Mouse (Mus musculus) left cerebral cortex, adult 8-10 months (tissue): ENCODE measurements at regions not wholly inside any gene's neighbourhood (a gene's known extent, or its start where the extent isn't known, plus 50 kb on each side); places are given as distances from the start of the nearest gene placed in this dataset.
"Not testable (repeated sequence)": the region's sequence is repeated elsewhere in the genome, so short reads cannot be mapped to it uniquely, and the experiment has no call there.

Experiments
- DNase-seq, 2 experiments: peaks; one replicate each; pipeline ENCODE4 v3.0.0; 2022; ENCODE audit warnings: low spot score in 2 of 2

GRCm38 (mm10) chr10:118602922-118603321 lies 162.1 kb downstream of the Ifng start:
- DNase-seq = no peak

GRCm38 (mm10) chr10:118603857-118604414 lies 163.1 kb downstream of the Ifng start:
- DNase-seq = no peak

GRCm38 (mm10) chr10:118605156-118605821 lies 164.4 kb downstream of the Ifng start:
- no peak for DNase-seq

DNA sequence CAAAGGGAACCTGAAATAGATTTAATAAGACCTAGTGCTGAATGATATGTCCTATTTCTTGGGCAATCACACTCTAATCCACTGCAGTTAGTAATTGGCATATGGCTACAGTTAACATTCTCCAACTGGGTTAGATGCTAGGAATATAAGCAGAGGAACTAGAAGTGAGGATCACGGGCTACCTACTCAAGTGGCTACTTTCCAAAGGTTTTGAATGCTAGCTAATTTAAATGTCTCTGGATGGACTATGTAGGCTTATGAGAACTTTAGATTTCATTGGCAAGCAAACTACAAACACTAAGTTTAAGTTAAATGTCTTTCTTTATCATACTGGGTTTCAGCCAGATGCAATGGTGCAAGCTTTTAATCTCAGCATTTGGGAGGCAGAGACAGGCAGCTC lies 166.6 kb downstream of the Ifng start:
- DNase-seq = no peak

DNA sequence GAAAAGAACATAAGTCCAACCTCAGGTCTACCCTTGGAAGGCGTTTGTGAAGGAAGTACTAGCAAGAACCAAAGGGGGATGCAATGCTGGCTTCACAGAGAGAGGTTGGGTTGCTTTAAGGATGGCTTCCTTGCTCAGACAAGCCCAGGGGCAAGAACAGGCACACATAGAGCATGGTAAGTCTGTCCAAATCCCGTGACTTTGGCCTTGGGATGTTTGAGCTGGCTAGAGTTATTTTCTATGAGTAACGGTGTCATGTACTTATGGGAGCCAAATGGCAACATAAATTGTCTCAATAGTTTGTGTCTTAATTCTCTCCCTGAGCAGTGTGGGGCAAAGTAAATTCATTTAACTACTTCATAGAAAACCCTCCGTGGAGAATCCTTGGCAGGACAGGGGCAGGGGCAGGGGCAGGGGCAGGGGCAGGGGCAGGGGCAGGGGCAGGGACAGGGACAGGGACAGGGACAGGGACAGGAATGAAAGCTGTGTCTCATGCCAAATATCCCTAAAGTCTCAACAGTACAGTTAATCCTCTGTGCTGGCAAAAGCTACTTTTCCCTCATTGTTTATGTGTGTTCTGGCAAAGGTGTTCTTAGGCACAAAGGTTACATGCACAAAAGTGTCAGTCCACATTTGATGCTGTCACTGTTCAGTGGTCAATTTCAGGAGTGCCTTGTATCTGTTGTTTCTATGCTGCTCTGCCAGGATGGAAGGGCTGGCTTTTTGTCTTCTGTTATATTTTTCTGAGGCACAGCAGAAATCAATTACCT lies 167.7 kb downstream of the Ifng start:
- no peak for DNase-seq

DNA sequence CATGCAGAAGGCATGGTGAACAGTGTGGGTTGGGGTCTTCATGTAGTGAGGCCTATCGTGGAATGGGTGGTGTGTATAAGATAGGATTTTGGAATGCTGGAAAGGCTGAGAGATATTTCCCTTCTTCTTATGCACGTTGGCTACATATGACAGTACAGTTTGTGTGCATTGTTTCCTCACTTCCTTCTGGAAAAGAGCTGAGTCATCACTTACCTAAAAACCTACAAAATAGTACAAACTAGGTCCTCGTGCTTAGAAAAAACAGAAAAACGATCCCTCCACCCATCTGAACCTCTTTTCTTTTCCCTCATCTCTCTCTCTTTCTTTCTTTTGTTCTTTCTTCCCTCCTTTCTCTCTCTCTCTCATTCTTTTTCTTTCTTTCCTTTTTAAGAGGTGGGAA lies 168.3 kb downstream of the Ifng start:
- DNase-seq = no peak

DNA sequence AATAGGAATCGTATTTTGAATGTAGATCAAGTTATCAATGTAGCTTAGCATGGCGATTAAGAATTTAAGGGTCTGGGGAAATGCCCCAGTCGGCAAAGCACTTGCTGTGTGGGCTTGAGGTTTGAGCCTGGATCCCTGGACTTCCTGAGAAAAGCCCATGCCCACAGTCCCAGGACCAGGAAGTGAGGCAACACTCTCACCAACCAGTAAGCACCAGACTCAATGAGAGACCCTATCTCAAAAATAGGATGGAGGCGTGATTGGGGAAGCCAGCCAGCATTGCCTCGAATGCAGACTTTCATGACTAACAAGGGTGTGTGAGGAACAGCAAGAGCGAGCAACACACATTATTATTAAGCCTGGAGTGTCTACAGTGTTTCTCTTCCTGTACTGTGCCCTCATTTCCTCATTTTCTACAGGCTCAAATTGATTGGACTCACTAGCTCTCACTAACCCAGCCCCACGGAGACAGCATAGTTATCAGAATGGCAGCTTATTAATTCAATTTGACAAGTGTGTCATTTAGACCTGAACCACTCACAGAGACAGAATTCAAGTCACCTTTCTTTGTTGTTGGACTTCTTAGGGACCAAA lies 170.1 kb downstream of the Ifng start:
- no peak for DNase-seq

GRCm38 (mm10) chr10:118612091-118612490 lies 171.2 kb downstream of the Ifng start:
- no peak for DNase-seq

DNA sequence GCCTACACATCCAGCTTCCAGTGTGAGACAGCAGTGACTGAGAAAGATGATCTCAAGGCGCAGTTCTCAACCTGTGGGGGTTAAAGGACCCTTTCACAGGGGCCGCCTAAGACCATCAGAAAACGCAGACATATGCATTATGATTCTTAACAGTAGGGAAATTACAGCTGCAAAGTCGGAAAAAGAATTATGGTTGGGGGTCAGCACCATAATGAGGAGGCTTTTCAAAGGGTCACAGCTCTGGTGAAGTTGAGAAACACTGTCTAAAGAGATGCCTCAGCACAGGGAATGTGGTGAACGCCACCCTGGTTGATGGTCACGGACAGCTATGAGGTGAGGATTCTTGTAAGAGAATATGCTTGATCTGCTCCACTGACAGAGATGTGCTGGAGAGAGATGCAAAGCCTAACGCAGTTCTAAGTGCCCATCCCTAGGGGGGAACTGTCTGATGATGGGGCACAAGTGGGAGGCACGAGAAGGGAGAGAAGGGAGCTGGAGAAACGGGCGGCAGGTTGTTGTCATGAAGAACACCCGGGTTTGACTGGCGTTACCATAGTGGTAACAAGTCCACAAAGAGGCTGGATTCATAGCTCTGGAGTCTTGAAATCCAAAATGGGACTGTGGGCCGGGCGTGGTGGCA lies 172.3 kb downstream of the Ifng start:
- no peak for DNase-seq

DNA sequence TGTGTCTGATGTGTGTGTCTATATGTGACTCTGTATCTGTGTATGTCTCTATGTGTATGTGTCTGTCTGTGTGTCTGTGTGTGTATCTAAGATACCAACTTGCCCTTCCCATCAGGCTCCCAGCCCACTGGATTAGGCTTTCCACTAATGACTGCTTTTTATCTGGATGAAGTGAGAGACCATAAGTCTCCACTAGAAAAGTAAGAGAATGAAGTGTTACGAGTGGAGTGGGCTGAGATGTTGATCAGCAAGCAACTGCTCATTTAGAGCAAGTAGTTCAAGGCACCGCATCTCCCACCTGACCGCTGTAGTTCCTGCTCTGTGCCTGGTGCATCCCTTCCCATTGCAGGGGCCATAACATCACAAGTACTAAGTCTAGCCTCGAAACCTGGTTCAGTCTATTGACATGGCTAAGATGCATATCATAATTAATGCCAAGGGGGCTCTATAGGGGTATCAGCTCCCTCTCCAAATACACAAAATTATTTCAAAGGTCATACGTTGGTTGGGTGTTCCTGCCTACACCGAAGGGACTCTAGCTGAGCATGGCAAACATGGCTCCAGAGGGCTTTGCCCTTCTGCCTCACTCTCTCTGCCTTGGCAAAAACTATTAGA lies 173.5 kb downstream of the Ifng start:
- no peak for DNase-seq

DNA sequence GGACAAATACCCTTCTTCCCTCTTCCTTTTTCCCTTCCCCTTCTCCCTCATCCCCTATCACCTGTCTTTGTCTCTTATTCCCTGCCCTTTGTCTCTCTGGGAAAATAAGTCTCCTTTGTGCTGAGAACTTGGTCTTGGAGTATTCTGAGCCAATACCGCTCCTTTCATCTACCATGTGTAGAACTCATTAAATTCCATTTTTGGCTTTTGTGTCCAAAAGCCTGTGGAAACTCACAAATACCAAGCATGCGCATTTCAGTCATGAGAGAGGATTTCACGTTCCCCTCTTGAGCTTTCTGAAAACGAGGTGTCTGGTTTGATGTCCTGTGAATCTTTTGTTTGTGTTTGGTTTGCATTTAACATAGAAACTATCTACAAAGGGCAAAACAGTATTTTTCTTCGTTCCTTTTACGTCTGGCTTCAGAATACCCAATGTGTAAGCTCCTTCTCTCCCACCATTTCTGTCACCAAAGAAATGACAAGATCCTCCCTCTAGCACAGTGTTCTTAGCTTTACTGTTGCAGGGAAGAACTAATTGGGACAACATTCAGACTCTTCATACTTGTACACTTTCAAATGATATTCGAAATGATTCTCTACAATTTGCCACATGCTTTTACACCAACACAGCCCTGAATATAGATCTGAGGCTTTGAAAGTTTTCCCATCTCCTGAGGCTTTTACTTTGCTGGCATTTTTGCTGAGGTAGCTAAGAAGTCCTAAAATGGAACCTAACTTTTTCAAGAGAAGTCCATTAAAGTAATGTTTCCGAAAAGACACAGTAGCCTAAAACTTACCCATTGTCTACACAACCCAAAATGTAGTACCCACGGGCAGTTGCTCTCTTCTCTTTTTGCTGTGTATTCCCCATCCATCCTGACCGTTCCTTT lies 174.5 kb downstream of the Ifng start:
- no peak for DNase-seq

DNA sequence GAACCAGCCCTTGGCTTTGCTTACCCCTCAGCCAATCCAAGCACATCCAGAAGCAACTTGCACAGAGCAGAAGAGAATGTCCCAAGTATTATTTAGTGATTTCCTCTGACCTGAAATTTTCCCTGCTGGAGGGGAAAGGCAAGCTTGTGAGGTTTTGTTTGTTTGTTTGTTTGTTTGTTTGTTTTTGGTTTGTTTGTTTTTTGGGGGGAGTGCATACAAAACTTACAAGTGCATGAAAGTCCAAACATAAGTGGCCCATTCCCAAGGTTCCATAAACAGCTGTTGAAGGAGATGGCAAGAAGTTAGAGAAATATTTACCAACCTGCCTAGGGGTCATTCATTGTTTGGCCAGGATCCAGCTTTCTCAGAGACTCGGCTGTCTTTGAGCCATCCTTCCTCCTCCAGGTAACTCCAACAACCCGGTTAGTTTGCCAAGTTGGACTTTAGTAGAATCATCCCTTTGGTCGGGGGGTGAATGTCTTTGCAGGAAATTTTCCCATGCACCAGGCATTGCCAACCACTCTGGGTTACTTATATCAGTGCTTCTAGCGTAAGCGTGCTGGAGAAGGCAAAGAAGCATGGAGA lies 175.3 kb downstream of the Ifng start:
- DNase-seq = no peak

GRCm38 (mm10) chr10:118617291-118618044 lies 176.6 kb downstream of the Ifng start:
- DNase-seq = peak in 1 of 2 experiments; percentile 55

GRCm38 (mm10) chr10:118618251-118618650 lies 177.4 kb downstream of the Ifng start:
- not testable (repeated sequence) for DNase-seq

DNA sequence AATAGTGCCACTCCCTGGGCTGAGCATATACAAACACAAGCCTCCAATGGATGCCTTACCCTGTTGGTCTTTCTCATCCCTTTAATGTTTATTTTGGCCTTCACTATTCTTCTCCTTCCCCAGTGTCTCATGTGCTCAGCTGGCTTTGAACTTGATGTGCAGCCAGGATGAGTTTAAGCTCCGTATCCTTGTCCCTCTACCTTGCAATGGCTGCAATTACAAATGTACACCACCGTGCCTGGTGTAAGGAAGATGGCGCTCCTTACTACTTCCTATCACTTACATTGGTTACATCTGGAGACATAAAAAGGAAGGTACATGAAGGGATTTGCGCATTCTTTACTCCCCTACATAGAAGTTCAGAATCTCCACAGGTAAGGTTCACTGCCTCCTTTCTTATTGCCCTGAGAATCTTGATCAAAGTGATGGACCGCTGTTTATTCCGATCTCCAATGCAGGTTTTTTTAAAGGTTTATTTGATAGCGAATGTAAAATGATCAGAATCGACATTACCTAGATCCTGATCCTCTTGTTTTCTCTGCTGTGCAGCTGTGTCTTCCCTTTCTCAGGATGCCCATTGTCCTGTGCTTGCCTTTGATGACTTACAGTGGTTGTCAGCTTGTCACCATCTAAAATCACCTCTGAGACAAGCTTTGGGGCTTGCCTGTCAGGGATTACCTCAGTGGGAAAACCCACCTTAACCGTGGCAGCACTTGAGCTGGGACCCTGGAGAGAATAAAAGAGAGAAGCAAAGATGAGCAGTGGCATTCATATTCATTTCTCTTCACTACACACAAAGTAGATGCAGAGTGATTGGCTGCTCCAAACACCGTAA lies 178.1 kb downstream of the Ifng start:
- DNase-seq = no peak

GRCm38 (mm10) chr10:118619601-118620000 lies 178.8 kb downstream of the Ifng start:
- DNase-seq = no peak

- no peak for DNase-seq
These were observed 179.8 kb downstream of the Ifng start for GRCm38 (mm10) chr10:118620611-118621010.

- no peak for DNase-seq
These were observed 180.7 kb downstream of the Ifng start for GRCm38 (mm10) chr10:118621546-118621945.
